Mouse (Mus musculus): ENCODE results near the gene Ext2.

Gene Ext2

DNA sequence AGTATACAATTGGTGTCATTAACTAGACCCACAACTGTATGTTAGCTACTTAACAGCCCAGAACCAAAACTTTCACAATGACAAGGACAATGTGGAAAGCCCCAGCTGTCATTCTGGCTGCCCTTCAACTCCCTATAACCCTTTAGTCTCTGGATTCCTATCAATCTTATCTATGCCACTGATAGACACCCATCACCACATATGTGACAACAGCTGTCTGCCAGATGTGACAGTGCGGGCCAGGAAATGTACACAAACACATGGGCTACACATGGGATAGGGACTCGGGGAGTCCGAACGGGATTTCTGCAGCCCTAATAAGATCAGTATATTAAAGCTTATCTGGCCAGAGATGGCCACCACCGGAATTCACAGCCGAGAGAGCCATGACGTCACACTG is 80.7 kb downstream of the Ext2 start:
- DNase-seq (ENCODE audit: inconsistent age in 2 of 2, low spot score in 1 of 2): no peak

DNA sequence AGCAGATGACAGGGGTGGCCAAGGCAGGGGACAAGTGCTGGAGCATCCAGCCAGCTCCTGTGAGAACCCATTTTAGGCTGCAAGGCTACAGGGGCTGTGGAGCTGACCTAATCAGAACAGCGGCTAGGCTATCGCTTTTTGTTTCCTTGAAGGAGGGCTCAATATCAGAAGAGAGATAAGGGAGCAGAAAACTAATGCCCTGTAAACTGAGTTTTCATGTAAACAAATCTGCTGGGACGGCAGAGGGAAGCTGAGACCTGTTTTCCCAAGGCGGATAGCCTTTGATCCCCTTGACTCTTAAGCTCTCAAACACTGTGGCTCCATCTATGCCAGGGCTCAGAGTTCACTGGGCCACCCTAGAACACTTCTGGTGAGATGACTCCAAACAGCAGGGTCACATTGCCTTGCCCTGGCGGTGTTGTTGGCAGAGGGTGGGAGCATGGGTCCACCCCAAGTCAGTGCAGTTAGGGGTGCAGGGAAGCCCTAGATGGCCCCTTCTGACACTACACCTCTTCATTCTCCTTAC is 83.3 kb downstream of the Ext2 start:
- DNase-seq (ENCODE audit: inconsistent age in 2 of 2, low spot score in 1 of 2): no peak

DNA sequence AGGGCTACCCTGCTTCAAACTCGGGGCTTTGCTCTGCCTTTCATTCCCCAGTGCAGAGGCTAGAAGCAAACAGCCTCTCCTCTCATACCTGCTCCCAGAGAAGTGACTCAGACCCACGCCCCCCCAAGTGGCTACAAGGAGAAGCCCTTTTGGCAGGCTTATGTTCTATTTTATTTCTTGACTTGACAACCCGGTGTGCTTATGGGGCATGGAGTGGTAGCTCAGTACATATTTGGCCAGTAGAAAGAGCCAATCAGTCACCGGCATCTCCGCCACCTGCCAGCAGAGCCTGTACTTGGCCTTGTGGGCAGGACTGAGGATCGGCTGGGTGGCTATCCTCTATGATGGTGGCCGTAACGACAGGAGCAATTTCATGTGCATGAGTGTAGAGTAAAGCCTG is 85.2 kb downstream of the Ext2 start:
- no peak for DNase-seq (ENCODE audit: inconsistent age in 2 of 2, low spot score in 1 of 2)

DNA sequence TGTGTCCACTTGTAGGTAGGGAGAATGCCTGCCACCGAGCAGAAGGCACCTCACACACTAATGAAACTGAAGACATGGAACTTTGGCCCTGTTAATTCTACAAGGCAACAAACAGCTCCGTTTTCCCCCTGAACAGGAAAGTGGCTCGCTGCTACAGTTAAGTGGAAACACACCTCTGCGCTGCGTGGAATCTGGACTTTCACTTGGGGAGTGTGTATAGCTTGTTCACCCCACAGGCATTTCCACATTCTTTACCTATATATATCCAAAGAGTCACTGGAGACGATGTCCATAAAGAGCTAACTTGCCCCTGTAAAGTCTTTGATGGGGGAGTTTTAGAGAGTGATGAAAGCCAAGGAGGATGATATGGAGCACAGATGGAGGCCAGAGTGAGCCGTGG is 89.7 kb downstream of the Ext2 start:
- DNase-seq (ENCODE audit: inconsistent age in 2 of 2, low spot score in 1 of 2): no peak

DNA sequence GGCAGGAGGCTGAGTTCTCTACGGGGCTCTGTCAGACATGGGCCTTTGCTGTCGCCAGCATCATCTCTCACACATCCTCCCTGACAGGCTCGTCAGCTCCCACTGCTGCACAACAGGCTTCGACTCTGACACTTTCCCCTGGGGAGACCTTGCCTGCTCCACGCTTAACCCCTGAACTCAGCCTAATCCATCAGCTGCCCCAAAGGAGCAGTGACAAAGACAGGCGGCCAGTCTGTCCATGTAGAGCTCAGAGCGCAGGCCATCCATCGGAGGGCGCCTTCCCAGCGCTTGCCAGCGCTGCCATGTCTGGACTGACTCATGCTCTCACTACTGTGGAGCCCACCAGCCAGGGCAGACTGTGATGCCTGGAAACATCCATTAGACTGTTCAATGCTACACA is 92.8 kb downstream of the Ext2 start:
- no peak for DNase-seq (ENCODE audit: inconsistent age in 2 of 2, low spot score in 1 of 2)

DNA sequence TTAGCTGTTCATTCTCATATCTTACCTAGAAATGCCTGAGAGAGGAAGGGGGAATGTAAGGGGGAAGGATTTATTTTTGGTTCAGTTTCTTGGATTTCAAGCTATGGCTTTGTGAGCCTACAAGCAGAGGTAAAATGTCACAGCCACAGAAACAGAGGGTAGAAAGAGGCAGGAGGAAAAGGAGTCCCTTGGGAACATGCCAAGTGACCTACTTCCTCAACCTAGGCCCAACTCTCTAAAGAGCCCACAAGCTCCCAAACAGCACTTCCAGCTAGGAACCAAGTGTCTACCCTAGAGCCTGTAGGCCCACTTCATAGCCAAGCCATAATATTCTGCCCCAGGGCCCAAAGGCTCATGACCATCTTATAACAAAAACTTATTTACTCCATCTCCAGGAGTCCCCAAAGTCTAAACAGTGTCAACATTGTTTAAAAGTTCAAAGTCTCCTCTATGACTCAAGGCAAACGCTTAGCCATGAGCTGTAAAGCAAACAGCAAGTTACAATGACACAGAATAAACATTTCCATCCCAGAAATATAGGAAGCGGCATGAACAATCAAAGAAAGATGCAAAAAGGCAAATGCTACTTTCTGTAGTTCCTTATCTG is 99.1 kb downstream of the Ext2 start:
- no peak for DNase-seq (ENCODE audit: inconsistent age in 2 of 2, low spot score in 1 of 2)

DNA sequence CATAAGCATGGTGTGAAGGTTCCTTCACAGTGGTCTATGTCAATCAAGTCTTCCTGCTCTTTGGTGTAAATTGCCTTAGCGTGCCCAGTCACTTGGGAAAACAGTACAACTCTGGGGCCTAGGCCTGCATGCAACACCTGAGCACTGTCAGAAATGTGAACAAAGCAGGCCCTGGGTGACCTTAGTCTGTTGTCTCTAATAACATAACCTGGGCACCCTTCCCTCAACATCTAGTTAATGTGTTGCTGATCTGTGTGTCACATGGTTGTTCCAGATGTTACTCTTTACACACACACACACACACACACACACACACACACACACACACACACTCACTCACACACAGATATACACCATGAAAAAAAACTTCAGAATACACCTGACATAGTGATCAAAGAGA is 101.4 kb downstream of the Ext2 start:
- DNase-seq (ENCODE audit: inconsistent age in 2 of 2, low spot score in 1 of 2): no peak

DNA sequence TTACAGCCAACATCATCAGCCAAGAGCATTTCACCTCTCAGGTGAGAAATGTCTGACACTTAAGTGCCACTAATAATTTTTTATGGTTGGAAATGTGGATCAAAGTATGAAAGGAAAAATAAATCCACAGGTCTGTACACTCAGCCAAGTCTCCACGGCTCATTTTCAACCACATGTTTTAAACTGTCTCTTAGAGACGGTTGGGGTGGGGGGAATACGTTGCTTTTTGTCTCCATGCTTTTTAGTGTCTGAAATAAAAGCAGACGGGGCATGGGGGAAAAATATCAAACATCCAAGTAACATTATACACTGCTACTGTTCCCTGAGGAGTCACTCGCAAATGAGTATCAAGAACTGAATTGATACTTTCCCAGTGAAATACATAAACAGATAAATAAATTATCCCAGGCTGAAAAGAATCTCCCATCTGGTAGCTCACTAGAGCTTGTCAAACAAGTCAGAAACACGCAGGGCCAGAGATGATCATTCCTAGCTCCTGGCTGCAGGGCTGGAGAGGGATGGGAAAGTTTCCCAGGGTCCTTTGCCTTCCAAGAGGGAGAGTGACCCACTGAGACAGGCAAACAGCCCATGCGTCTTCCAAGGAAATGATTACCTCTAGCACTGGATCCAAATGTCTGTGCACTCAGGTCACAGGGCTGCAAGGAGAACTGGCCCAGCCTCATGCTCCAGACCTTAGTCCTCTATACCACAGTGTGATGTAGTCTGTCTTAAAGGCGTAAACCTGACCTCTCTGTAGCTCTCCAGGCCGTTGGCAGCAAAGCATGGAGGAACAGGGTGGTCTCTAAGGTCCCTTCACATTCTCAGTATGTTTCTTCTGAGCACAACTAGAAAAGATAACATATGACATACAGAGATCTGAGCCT is 102.3 kb downstream of the Ext2 start:
- no peak for DNase-seq (ENCODE audit: inconsistent age in 2 of 2, low spot score in 1 of 2)

DNA sequence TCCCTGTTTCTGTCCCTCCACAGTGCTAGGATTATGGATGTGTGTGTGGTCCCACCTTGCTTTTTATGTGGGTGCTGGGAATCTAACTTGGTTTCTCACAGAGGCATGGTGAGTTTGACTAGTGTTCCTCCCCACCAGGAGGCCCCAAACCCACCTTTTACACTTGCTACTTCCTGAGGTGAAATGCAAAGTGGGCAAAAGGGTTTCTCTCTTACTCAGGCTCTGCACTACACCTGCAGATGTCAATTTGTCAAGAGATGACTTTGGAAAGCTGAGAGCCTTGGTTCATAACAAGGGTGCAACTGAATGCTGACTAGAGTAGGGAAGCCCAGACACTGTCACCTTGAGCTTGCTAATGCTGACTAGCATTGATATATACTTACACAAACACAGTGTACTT is 109.1 kb downstream of the Ext2 start:
- no peak for DNase-seq (ENCODE audit: inconsistent age in 2 of 2, low spot score in 1 of 2)

DNA sequence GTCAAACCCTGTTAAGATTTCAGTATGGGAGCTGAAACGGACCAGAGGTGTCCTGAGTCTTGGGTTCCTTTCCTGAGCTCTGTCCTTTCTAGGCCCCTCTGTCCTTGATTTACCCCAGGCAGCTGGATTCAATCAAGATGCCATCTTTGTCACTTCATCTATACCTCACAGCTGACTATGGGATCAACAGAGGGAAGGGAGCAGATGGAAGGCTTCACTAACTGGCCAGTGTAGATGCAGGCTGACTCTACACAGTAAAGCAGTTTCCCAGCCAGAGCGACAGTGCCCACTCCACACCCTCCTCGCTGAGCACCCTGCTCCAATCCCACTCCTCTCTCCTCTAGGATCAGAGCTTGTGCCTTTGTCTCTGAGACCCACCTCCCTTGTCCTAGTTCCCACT is 110.9 kb downstream of the Ext2 start:
- DNase-seq (ENCODE audit: inconsistent age in 2 of 2, low spot score in 1 of 2): no peak

DNA sequence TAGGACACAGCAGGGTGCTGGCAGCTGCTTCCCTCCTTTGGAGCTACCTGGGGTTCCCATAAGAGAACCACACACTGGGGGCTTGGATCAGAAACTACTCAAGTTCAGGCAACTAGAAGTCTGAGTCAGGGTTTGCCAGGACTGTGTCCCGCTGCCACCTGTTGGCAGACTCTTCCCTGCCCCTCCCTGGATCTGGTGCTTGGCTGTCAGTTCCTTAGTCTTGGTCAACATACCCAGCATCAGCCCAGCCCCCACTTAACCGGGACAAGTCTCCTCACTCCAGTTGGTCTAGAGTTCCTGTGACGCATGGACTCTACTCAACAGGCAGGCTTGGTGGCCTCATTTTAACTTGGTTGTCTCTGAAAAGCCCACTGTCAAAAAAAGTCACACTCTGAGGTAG is 112.7 kb downstream of the Ext2 start:
- DNase-seq (ENCODE audit: inconsistent age in 2 of 2, low spot score in 1 of 2): no peak

DNA sequence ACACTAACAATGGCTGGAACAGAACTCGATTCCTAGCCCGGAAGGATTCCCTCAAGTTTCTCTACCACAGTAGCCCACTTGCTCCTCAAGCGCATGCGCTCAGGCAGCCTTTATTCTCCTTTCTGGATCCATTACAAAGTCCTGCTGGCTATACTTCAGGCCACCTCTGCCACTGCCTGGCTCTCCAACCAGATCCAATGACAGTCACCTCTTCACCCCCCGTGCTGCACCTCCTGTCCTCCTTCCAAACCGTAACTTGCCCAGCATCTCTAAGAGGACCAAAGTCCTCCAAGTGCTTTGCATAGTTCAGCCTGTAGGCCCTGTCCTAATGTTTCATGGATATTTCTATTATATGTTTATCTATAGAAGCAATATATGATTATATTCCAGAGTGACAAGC is 113.1 kb downstream of the Ext2 start:
- DNase-seq (ENCODE audit: inconsistent age in 2 of 2, low spot score in 1 of 2): no peak

DNA sequence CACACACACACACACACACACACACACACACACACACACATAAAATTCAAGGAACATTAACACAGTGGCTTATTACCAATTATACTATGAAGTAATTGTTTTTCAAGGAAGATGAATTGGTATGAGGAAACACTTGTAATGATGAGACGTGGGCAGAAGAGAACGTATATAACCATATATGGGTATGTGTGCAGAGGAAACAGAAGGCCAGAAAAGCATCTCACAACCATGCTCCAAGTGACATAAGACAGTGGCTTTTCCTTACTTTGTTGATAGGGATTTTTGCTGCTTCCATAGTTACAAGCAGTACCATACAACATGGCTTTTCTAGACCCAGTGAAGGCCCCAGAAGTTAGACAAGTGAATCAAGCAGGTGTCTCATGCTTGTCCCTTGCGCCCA is 115.5 kb downstream of the Ext2 start:
- DNase-seq (ENCODE audit: inconsistent age in 2 of 2, low spot score in 1 of 2): no peak

DNA sequence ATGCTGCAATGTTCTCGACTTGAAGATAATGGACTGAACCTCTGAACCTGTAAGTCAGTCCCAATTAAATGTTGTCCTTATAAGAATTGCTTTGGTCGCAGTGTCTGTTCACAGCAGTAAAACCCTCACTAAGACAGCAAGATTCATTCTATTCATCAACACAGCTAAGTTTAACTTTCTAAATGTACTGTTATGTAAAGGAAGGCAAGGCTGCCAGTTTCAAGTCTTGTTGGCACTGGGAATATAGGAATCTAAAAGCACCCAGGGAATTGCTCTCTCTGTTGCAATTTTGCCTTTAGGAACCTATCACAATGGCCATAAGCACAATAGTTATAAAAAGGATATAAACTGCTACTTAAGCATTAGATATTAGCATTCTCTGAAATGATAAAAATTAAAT is 116.0 kb downstream of the Ext2 start:
- no peak for DNase-seq (ENCODE audit: inconsistent age in 2 of 2, low spot score in 1 of 2)

DNA sequence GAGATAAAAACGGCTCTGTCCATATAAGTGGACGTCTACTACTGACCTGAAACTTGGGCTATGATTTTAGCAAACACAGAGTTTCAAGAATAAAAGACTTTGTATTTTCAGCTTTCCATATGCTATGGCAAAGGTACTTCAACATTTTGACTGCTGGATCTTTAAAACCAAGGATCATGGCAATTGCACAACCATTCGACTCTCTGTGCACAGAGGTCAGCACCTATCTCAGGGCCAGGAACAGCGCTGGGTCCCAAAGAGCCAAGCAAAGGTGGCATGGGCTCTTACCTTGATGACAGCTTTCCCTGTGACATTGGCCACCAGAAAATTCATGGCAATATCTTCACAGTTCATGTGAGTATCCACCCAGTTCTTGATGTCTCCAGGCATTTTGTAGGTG is 118.2 kb downstream of the Ext2 start:
- no peak for DNase-seq (ENCODE audit: inconsistent age in 2 of 2, low spot score in 1 of 2)

DNA sequence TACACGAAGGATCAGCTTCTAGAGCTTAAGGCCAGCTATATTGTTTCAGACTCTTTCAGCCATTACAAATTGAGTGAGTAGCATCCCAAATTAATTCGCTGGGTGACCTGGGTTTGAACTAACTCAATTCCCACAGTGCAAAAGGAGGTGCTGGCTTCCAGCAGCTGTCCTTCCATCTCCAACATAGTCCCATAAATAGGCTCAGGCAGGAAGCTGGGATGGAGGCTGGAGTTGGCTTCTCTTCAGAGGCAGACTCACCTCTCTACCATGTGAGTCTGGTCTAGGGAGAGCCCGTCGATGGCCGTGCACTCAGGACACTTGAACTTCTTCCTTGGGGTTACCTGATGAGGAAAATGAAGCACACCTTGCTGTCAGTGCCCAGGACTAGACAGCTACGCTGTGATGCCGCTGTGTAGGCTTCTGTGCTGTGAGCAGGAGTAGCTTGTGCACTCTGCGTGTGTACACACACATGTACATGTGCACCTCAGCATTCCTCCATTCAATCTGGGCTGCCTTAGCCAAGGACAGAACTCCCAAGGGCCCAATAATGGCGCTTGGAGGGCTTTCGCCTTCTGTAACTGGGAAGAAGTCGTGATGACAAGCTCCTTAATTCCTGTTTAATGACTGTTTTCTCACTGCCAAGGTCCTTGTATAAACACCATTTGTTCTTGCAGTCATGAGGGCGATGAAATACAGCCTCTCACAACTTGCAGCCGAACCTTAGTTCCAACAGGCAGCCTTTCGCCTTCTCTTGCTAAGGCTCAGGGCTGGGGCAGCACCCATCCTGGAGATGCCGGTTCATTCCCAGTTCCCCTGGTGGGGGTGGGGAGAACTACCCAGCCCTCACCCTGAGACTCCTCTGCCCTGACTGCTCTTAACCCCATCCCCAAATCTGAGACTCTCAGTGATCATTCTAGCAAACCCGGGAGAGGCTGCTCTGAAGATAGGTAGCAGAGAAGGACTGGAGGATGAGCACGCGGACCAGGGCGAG is 119.1 kb downstream of the Ext2 start:
- DNase-seq (ENCODE audit: inconsistent age in 2 of 2, low spot score in 1 of 2): no peak

DNA sequence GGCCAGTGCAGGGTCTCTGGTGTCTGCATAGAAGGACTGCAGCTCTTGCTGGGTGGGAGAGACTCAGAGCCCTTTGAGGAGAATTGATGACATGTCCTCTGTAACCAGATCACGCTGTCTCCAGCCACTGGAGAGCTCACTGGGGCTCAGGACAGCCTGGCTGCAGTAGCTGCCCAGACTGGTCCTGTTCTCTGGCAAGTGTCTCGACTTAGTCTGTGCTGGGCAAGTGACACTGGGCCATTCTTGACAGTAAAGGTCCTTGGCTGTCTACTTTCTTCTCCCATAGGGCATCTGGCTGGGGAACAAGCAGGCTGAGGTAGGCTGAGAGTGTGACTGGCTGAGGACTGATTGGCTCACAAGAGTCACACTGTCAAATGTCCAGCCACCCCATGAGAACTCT is 123.0 kb downstream of the Ext2 start:
- no peak for DNase-seq (ENCODE audit: inconsistent age in 2 of 2, low spot score in 1 of 2)

DNA sequence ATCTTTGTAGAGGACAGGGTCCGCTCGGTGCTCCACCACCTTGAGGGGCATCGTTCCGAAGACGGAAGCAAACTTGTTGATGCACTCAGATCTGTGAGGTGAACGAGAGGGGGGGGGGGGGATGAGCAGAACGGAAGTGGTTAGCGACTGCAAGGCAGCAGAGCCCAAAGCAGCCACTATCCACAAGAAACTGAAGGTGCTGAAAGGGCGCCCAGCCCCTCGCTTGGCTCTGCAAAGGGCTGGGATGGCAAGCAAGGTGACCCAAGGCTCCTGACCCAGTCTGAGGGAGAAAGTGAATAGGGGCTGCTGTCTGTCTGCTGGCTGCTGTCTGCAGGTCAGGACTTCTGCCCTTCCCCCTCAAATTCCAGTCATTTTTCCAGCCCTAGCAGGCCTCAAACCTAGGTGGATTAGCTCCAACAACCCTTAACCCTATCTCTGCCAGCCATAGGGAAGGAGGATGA is 126.2 kb downstream of the Ext2 start:
- no peak for DNase-seq (ENCODE audit: inconsistent age in 2 of 2, low spot score in 1 of 2)

DNA sequence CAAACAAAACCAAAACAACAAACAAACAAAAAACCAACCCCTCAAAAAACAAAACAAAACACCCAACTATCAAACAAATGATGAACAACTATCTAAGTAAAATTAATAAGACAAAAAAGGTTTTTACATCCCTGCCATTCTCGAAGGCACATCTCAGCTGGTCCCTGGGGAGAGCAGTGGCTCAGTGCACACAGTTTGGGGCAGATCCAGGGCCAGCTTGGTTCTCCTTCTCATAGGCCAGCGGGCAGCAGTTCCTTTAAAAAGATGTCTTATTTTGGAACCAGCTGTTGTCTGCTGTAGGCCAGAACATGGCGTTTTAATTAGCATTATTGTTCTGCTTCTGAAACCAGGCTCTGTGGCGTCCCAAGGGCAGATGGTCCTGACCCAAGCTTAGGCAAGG is 129.3 kb downstream of the Ext2 start:
- DNase-seq (ENCODE audit: inconsistent age in 2 of 2, low spot score in 1 of 2): no peak

DNA sequence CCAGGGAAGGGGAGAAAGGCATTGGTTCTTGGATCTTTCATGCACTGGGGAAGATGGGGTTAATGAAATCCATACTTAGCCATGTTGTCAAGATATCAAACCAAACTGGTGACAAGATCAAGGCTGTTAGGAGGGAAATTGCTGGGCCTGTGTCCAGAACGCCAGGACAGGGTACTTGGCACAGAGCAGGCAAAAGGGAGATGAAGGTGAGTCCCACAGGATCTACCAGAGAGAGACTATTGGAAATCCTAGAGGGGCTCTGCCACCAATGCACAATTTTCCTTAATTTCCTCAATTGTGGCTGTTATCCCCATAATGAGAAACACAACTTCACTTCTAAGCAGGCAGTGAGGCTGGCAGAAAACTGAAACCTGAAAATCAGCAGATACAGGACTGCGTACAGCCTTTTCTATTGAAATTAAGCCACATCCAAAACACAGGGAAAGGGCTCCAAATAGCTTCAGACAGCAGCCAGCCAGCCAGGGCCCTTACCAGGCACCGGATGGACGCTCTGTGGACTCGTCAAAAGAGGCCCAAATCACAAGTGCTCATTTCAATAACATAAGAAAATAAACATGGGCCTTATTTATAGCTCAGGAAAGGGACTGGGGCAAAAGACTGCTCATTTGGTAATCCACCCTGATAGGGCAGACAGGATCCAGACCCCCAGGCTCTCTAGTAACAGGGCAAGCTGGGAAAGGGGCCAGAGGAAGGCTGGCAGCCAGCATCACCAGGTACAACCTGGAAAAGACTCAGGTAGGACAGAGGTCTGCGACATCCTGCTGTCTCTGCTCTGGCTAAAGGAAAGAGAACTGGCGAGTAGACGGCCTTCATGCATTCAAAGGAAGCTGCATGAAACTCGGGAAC is 132.1 kb downstream of the Ext2 start:
- DNase-seq (ENCODE audit: inconsistent age in 2 of 2, low spot score in 1 of 2): peak in 1 of 2 experiments; percentile 34
